Mouse (Mus musculus) frontal cortex, postnatal 36 days (tissue): Measurements from ENCODE around the gene Slc9c1.

ENCODE experiments used
- DNase-seq, 2 experiments: peaks; one replicate each; pipeline ENCODE4 v3.0.0; 2022; ENCODE audit warnings: low spot score in 2 of 2

The Slc9c1 gene

GRCm38 (mm10) chr16:45625342-45625741 lies 90.2 kb downstream of the Slc9c1 start:
- DNase-seq: no peak

- DNase-seq: no peak
Observed at GRCm38 (mm10) chr16:45629497-45630105, 94.5 kb downstream of the Slc9c1 start.

GRCm38 (mm10) chr16:45630347-45630960 lies 95.3 kb downstream of the Slc9c1 start:
- DNase-seq: peak; percentile 36 to 85

GRCm38 (mm10) chr16:45632420-45632819 lies 97.3 kb downstream of the Slc9c1 start:
- no peak for DNase-seq

GRCm38 (mm10) chr16:45635826-45636225 lies 100.7 kb downstream of the Slc9c1 start:
- no peak for DNase-seq

- DNase-seq: no peak
Observed at GRCm38 (mm10) chr16:45640070-45640762, 105.1 kb downstream of the Slc9c1 start.

- DNase-seq: no peak
Observed at GRCm38 (mm10) chr16:45641301-45641700, 106.2 kb downstream of the Slc9c1 start.

- no peak for DNase-seq
Observed at GRCm38 (mm10) chr16:45643944-45644343, 108.8 kb downstream of the Slc9c1 start.

GRCm38 (mm10) chr16:45644380-45644779 lies 109.3 kb downstream of the Slc9c1 start:
- DNase-seq: no peak

- no peak for DNase-seq
Observed at GRCm38 (mm10) chr16:45651497-45651896, 116.4 kb downstream of the Slc9c1 start.

GRCm38 (mm10) chr16:45653009-45653933 lies 118.2 kb downstream of the Slc9c1 start:
- no peak for DNase-seq

GRCm38 (mm10) chr16:45653934-45654332 lies 118.8 kb downstream of the Slc9c1 start, which contains the start of gene BC016579:
Gene BC016579, minus strand, starts transcription at chr16:45654068.
- DNase-seq: no peak

- no peak for DNase-seq
Observed at GRCm38 (mm10) chr16:45654465-45654864, 119.4 kb downstream of the Slc9c1 start.
